Mouse (Mus musculus): ENCODE measurements at regions not wholly inside any gene's neighbourhood (a gene's known extent, or its start where the extent isn't known, plus 50 kb on each side); places are given as distances from the start of the nearest gene placed in this dataset.
A peak's percentile ranks its signal among the peaks of the same experiment; 100 is the strongest.

DNA sequence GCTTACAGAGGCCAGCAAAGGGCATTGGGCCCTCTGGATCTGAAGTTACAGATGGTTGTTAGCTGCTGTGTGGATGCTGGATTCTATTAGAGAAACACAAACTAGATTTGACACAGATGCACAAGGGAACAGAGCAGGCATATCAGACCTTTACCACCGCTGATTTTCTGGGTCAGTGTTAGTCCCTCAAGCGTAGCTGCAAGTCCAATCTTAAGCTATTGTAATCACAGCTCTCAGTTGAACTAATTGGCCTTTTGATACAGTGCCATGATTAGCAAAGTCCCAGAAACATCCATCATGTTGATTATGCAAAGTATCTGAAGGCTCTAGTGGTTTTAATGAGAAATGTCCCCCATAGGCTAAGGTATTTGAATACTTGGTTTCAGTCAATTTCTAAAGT is 54.2 kb upstream of the Plppr5 start:
- no peaks in the 10 kb centered on the region for H3K9me3 ChIP-seq (replicated peaks; ENCODE audit: control insufficient read depth, low read length)
- no peak overlapping the region for H3K27ac ChIP-seq (replicated peaks; ENCODE audit: low read depth, low read length)
- DNase-seq (ENCODE audit: low spot score) (peak; percentile 34), ATAC-seq (replicated peaks; ENCODE audit: insufficient number of reproducible peaks, low FRiP score, low TSS enrichment, low read depth) (0 out of 2 replicates have a peak, but pooled peaks have one; percentile 39)
- H3K4me3 ChIP-seq (ENCODE audit: low read depth, low read length), result no peak overlapping the region
- H3K36me3 ChIP-seq (replicated peaks; ENCODE audit: control insufficient read depth, insufficient read depth, low read depth, low read length), result no peaks in the 10 kb centered on the region
- H3K9ac ChIP-seq (replicated peaks; ENCODE audit: low read length), result no peak overlapping the region
- no peaks in the 10 kb centered on the region for H3K27me3 ChIP-seq (ENCODE audit: control insufficient read depth, insufficient read depth, low read length)
- 55% methylated on average over 2 of the region's 2 CpGs for WGBS
- H3K4me1 ChIP-seq (ENCODE audit: control insufficient read depth, insufficient read depth, low read length), result no peaks in the 10 kb centered on the region
- H3K4me2 ChIP-seq (ENCODE audit: low read depth, low read length), result no peak overlapping the region

DNA sequence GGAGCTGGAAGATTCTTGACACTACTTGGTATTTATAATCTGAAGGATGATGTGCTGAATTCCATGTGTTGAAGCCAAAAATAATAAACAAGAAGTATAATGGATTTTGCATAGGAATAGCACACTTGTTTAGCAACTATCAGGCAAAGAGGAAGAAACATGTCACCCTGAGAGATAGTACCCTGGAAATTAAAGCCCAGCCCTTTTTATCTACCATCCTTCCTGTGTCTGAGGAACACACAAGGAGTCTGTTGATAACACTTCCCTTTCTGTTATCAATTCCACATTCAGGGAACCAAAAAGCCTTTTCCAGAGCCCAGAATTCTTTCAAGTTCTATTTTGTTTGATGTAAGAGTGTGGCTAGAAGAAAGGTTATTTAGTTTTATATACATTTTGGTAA is 66.5 kb upstream of the Plppr5 start:
- H3K9me3 ChIP-seq (replicated peaks; ENCODE audit: control insufficient read depth, low read length), result no peaks in the 10 kb centered on the region
- H3K9ac ChIP-seq (replicated peaks; ENCODE audit: low read length), result no peak overlapping the region
- no peak for DNase-seq (ENCODE audit: low spot score)
- H3K36me3 ChIP-seq (replicated peaks; ENCODE audit: control insufficient read depth, insufficient read depth, low read depth, low read length), result no peaks in the 10 kb centered on the region
- no peaks in the 10 kb centered on the region for H3K27me3 ChIP-seq (ENCODE audit: control insufficient read depth, insufficient read depth, low read length)
- H3K4me2 ChIP-seq (ENCODE audit: low read depth, low read length), result no peak overlapping the region
- H3K27ac ChIP-seq (replicated peaks; ENCODE audit: low read depth, low read length), result no peak overlapping the region
- H3K4me1 ChIP-seq (ENCODE audit: control insufficient read depth, insufficient read depth, low read length), result no peaks in the 10 kb centered on the region
- ATAC-seq (replicated peaks; ENCODE audit: insufficient number of reproducible peaks, low FRiP score, low TSS enrichment, low read depth), result no peak
- H3K4me3 ChIP-seq (ENCODE audit: low read depth, low read length), result no peak overlapping the region

DNA sequence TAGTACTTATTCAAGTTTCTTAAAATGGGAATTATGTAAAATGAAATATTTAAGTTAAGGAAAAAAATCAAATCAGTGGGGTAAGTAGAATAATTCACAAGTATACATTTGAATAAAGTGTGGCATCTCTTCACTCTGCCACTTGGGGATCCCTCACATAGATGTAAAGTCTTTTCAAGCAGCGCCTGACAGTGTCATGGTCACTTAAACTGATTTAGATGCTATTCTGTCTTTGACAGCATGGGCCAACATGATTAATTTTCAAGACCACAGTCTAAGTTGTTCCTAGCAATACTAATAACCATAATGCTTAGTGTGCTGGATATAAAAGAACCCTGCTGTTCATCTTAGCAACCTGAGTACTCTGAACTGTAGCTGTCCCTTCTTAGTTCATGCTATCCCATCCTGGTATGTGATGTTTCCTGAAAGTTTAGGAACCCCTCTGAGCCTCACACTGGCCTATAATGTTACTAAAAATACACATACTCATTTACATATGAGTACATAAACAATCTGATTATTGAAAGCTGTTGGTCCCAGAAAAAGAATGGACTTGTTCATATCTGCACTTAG is 68.4 kb upstream of the Plppr5 start:
- Histone ChIP-seq H3K4me1 (ENCODE audit: control insufficient read depth, insufficient read depth, low read length) (no peaks in the 10 kb centered on the region), H3K4me3 (ENCODE audit: low read depth, low read length) (no peak overlapping the region), H3K27me3 (ENCODE audit: control insufficient read depth, insufficient read depth, low read length) (no peaks in the 10 kb centered on the region), H3K9ac (replicated peaks; ENCODE audit: low read length) (no peak overlapping the region), H3K4me2 (ENCODE audit: low read depth, low read length) (no peak overlapping the region), H3K27ac (replicated peaks; ENCODE audit: low read depth, low read length) (no peak overlapping the region), H3K36me3 (replicated peaks; ENCODE audit: control insufficient read depth, insufficient read depth, low read depth, low read length) (no peaks in the 10 kb centered on the region), H3K9me3 (replicated peaks; ENCODE audit: control insufficient read depth, low read length) (no peaks in the 10 kb centered on the region)
- DNase-seq (ENCODE audit: low spot score) (no peak), ATAC-seq (replicated peaks; ENCODE audit: insufficient number of reproducible peaks, low FRiP score, low TSS enrichment, low read depth) (no peak)
- WGBS, result 88% methylated on average over 1 of the region's 1 CpGs

GRCm38 (mm10) chr3:117501107-117501506 is 73.5 kb upstream of the Plppr5 start:
- H3K9ac ChIP-seq (replicated peaks; ENCODE audit: low read length), result no peak overlapping the region
- no peak overlapping the region for H3K27ac ChIP-seq (replicated peaks; ENCODE audit: low read depth, low read length)
- WGBS, result 52% methylated on average over 5 of the region's 5 CpGs

GRCm38 (mm10) chr3:117498138-117498897 is 76.3 kb upstream of the Plppr5 start:
- no peak for ATAC-seq (replicated peaks; ENCODE audit: insufficient number of reproducible peaks, low FRiP score, low TSS enrichment, low read depth)
- WGBS, result 78% methylated on average over 5 of the region's 5 CpGs
- peak; percentile 15 for DNase-seq (ENCODE audit: low spot score)

More at GRCm38 (mm10) chr3:117501107-117501506, 73.5 kb upstream of the Plppr5 start:
- Histone ChIP-seq H3K9me3 (replicated peaks; ENCODE audit: control insufficient read depth, low read length) (no peaks in the 10 kb centered on the region), H3K27me3 (ENCODE audit: control insufficient read depth, insufficient read depth, low read length) (no peaks in the 10 kb centered on the region), H3K36me3 (replicated peaks; ENCODE audit: control insufficient read depth, insufficient read depth, low read depth, low read length) (no peaks in the 10 kb centered on the region), H3K4me1 (ENCODE audit: control insufficient read depth, insufficient read depth, low read length) (no peaks in the 10 kb centered on the region), H3K4me3 (ENCODE audit: low read depth, low read length) (no peak overlapping the region), H3K4me2 (ENCODE audit: low read depth, low read length) (no peak overlapping the region)
- ATAC-seq (replicated peaks; ENCODE audit: insufficient number of reproducible peaks, low FRiP score, low TSS enrichment, low read depth), result no peak
- no peak for DNase-seq (ENCODE audit: low spot score)

GRCm38 (mm10) chr3:117494118-117494517 is 80.5 kb upstream of the Plppr5 start:
- H3K9ac ChIP-seq (replicated peaks; ENCODE audit: low read length), result no peak overlapping the region
- WGBS, result 54% methylated on average over 2 of the region's 2 CpGs
- DNase-seq (ENCODE audit: low spot score), result peak; percentile 72

More at GRCm38 (mm10) chr3:117498138-117498897, 76.3 kb upstream of the Plppr5 start:
- no peaks in the 10 kb centered on the region for H3K9me3 ChIP-seq (replicated peaks; ENCODE audit: control insufficient read depth, low read length)
- H3K4me2 ChIP-seq (ENCODE audit: low read depth, low read length), result no peak overlapping the region
- H3K9ac ChIP-seq (replicated peaks; ENCODE audit: low read length), result no peak overlapping the region
- no peaks in the 10 kb centered on the region for H3K27me3 ChIP-seq (ENCODE audit: control insufficient read depth, insufficient read depth, low read length)
- H3K4me1 ChIP-seq (ENCODE audit: control insufficient read depth, insufficient read depth, low read length), result no peaks in the 10 kb centered on the region
- no peak overlapping the region for H3K4me3 ChIP-seq (ENCODE audit: low read depth, low read length)
- H3K27ac ChIP-seq (replicated peaks; ENCODE audit: low read depth, low read length), result no peak overlapping the region
- H3K36me3 ChIP-seq (replicated peaks; ENCODE audit: control insufficient read depth, insufficient read depth, low read depth, low read length), result no peaks in the 10 kb centered on the region

GRCm38 (mm10) chr3:117487281-117488027 is 87.2 kb upstream of the Plppr5 start:
- ATAC-seq (replicated peaks; ENCODE audit: insufficient number of reproducible peaks, low FRiP score, low TSS enrichment, low read depth) (no peak), DNase-seq (ENCODE audit: low spot score) (no peak)
- no peaks in the 10 kb centered on the region for H3K36me3 ChIP-seq (replicated peaks; ENCODE audit: control insufficient read depth, insufficient read depth, low read depth, low read length)
- H3K27ac ChIP-seq (replicated peaks; ENCODE audit: low read depth, low read length), result no peak overlapping the region
- no peak overlapping the region for H3K4me2 ChIP-seq (ENCODE audit: low read depth, low read length)
- no peak overlapping the region for H3K9ac ChIP-seq (replicated peaks; ENCODE audit: low read length)
- no peaks in the 10 kb centered on the region for H3K27me3 ChIP-seq (ENCODE audit: control insufficient read depth, insufficient read depth, low read length)
- no peaks in the 10 kb centered on the region for H3K9me3 ChIP-seq (replicated peaks; ENCODE audit: control insufficient read depth, low read length)
- no peak overlapping the region for H3K4me3 ChIP-seq (ENCODE audit: low read depth, low read length)
- H3K4me1 ChIP-seq (ENCODE audit: control insufficient read depth, insufficient read depth, low read length), result no peaks in the 10 kb centered on the region
- WGBS, result 72% methylated on average over 11 of the region's 11 CpGs

More at GRCm38 (mm10) chr3:117494118-117494517, 80.5 kb upstream of the Plppr5 start:
- H3K4me2 ChIP-seq (ENCODE audit: low read depth, low read length), result no peak overlapping the region
- no peak overlapping the region for H3K27ac ChIP-seq (replicated peaks; ENCODE audit: low read depth, low read length)
- ATAC-seq (replicated peaks; ENCODE audit: insufficient number of reproducible peaks, low FRiP score, low TSS enrichment, low read depth), result no peak
- no peak overlapping the region for H3K4me3 ChIP-seq (ENCODE audit: low read depth, low read length)
- no peaks in the 10 kb centered on the region for H3K27me3 ChIP-seq (ENCODE audit: control insufficient read depth, insufficient read depth, low read length)
- H3K4me1 ChIP-seq (ENCODE audit: control insufficient read depth, insufficient read depth, low read length), result no peaks in the 10 kb centered on the region
- no peaks in the 10 kb centered on the region for H3K36me3 ChIP-seq (replicated peaks; ENCODE audit: control insufficient read depth, insufficient read depth, low read depth, low read length)
- H3K9me3 ChIP-seq (replicated peaks; ENCODE audit: control insufficient read depth, low read length), result no peaks in the 10 kb centered on the region

DNA sequence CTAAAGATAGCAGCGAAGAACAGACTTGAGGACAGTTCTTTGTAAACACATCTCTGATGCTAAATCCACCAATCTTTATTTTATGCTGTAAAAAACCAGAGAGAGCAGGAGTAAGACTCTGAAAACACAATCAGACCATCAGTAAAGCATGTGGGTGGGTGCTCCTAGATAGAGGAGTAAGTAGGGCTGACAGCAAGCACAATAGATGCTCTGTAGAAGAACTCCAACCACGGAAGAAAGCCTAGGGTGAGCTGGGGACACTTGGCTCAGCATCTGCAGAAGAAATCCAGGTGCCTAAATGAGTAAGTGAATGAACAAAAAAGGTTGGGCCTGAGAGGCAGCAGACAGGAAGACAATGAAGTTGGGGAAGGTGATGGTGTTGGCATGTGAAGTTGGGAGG is 88.3 kb upstream of the Plppr5 start:
- DNase-seq (ENCODE audit: low spot score), result no peak
- no peak overlapping the region for H3K27ac ChIP-seq (replicated peaks; ENCODE audit: low read depth, low read length)
- no peaks in the 10 kb centered on the region for H3K4me1 ChIP-seq (ENCODE audit: control insufficient read depth, insufficient read depth, low read length)
- no peak overlapping the region for H3K4me2 ChIP-seq (ENCODE audit: low read depth, low read length)
- H3K9me3 ChIP-seq (replicated peaks; ENCODE audit: control insufficient read depth, low read length), result no peaks in the 10 kb centered on the region
- 72% methylated on average over 2 of the region's 2 CpGs for WGBS
- no peaks in the 10 kb centered on the region for H3K36me3 ChIP-seq (replicated peaks; ENCODE audit: control insufficient read depth, insufficient read depth, low read depth, low read length)
- no peak for ATAC-seq (replicated peaks; ENCODE audit: insufficient number of reproducible peaks, low FRiP score, low TSS enrichment, low read depth)
- H3K9ac ChIP-seq (replicated peaks; ENCODE audit: low read length), result no peak overlapping the region
- no peak overlapping the region for H3K4me3 ChIP-seq (ENCODE audit: low read depth, low read length)
- no peaks in the 10 kb centered on the region for H3K27me3 ChIP-seq (ENCODE audit: control insufficient read depth, insufficient read depth, low read length)
